Mouse (Mus musculus) kidney, postnatal 0 days (tissue): ENCODE measurements at regions not wholly inside any gene's neighbourhood (a gene's known extent, or its start where the extent isn't known, plus 50 kb on each side); places are given as distances from the start of the nearest gene placed in this dataset.

Experiments
- ATAC-seq: fragments of 200-750 bp; cut with Nextera tagmentation; replicated peaks from 2 replicates; pipeline ENCODE4 v1.8.0; 2017; ENCODE audit warnings: low read depth, moderate number of reproducible peaks, moderate TSS enrichment, moderate library complexity; ENCODE audit not compliant: low FRiP score
- DNase-seq: peaks from one replicate; pipeline ENCODE4 v3.0.0-alpha.2; 2016; ENCODE audit warnings: low spot score
- H3K27ac ChIP-seq: fragments of 300-500 bp; sonication (generic); 2 replicates; pipeline ENCODE4 v1.5.1; 2014; ENCODE audit warnings: mild to moderate bottlenecking
- H3K27me3 ChIP-seq: fragments of 300-500 bp; sonication (generic); 2 replicates; pipeline ENCODE4 v1.6.1; 2014; ENCODE audit warnings: low read length, mixed read lengths; ENCODE audit not compliant: insufficient read depth
- H3K36me3 ChIP-seq: fragments of 300-500 bp; sonication (generic); 2 replicates; pipeline ENCODE4 v1.6.1; 2014; ENCODE audit warnings: low read length, mixed read lengths; ENCODE audit not compliant: insufficient read depth
- H3K4me1 ChIP-seq: fragments of 300-500 bp; sonication (generic); replicated peaks from 2 replicates; pipeline ENCODE4 v1.6.1; 2014; ENCODE audit warnings: antibody characterized with exemption, low read length, mixed read lengths; ENCODE audit not compliant: insufficient read depth
- H3K4me2 ChIP-seq: fragments of 300-500 bp; sonication (generic); 2 replicates; pipeline ENCODE4 v1.6.1; 2014; ENCODE audit warnings: mild to moderate bottlenecking, low read length, moderate library complexity, mixed read lengths
- H3K4me3 ChIP-seq: fragments of 300-500 bp; sonication (generic); replicated peaks from 2 replicates; pipeline ENCODE4 v1.5.1; 2014; ENCODE audit warnings: low read depth, low read length
- H3K9ac ChIP-seq: fragments of 300-500 bp; sonication (generic); 2 replicates; pipeline ENCODE4 v1.6.1; 2014; ENCODE audit warnings: low read depth, low read length
- H3K9me3 ChIP-seq: fragments of 300-500 bp; sonication (generic); replicated peaks from 2 replicates; pipeline ENCODE4 v1.6.1; 2016; ENCODE audit warnings: low read length, inconsistent platforms, mixed read lengths
- CTCF ChIP-seq: IDR thresholded peaks from 2 replicates; pipeline ENCODE4 v1.5.1; 2016; ENCODE audit warnings: antibody characterized with exemption, low read depth, mild to moderate bottlenecking, moderate library complexity
- WGBS: fragments of 180-500 bp; shearing (Covaris S2); extraction: QIAGEN DNeasy Blood & Tissue Kit; methylation state at CpG from one replicate; pipeline ENCODE4 v1.1.7; 2014; 5-methylcytosine and 5-hydroxymethylcytosine counted together

DNA sequence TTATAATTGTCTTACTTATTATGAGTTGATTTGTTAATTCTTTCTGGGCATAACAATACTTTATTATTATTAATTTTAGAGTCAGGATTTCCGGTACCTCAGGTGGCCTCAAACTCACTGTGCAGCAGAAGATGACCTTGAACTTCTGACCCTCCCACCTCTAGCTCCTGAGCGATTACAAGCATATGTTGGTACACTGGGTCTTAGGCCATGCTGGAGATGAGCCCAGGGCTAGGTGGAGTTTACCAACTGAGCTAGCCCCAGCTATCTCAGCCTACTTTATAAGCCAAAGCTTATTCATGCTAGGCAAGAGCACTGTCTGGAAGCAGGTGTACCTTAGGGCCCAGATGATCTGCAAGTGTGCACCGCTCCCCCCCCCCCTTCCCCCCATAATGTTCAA lies 87.4 kb downstream of the Smim20 start:
- H3K9me3 ChIP-seq: no peaks in the 10 kb centered on the region
- no peak overlapping the region for H3K4me3 ChIP-seq
- no peaks in the 10 kb centered on the region for H3K4me1 ChIP-seq
- H3K27ac ChIP-seq: no peak overlapping the region
- no peak; the same call in 1 of the 2 replicates for ATAC-seq
- no peak overlapping the region for H3K9ac ChIP-seq
- 86% methylated on average over 3 of the region's 3 CpGs for WGBS
- no peaks in the 10 kb centered on the region for H3K36me3 ChIP-seq
- TF ChIP-seq CTCF: no peak
- H3K27me3 ChIP-seq: no peaks in the 10 kb centered on the region
- no peak for DNase-seq
- H3K4me2 ChIP-seq: no peak overlapping the region

DNA sequence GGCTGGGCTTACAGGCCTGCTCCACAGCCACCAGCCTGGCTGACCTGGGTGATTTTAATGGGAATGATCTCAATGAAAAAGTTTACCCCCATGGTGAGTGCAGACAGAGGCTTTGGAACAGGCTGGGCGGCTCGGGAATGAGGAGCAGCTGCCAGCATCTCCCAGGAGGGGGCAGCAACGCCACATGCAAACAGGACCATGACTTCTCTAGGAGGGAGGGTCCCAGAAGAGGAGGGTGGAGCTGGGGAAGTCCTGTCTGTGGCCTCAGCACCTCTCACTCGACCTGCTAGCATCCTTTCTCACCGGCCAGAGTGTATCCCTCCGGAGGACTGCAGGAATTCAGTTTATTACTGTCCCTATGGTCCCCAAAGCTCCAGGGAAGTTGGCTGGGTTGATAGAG lies 88.2 kb downstream of the Smim20 start:
- ATAC-seq (peak; percentile 91), DNase-seq (peak; percentile 88)
- under 1% methylated on average over 6 of the region's 6 CpGs for WGBS
- H3K9ac ChIP-seq: no peak overlapping the region
- no peak overlapping the region for H3K4me2 ChIP-seq
- no peak overlapping the region for H3K4me3 ChIP-seq
- TF ChIP-seq CTCF: peak; percentile 98
- H3K9me3 ChIP-seq: no peaks in the 10 kb centered on the region
- no peaks in the 10 kb centered on the region for H3K36me3 ChIP-seq
- no peaks in the 10 kb centered on the region for H3K27me3 ChIP-seq
- H3K4me1 ChIP-seq: no peaks in the 10 kb centered on the region
- no peak overlapping the region for H3K27ac ChIP-seq

DNA sequence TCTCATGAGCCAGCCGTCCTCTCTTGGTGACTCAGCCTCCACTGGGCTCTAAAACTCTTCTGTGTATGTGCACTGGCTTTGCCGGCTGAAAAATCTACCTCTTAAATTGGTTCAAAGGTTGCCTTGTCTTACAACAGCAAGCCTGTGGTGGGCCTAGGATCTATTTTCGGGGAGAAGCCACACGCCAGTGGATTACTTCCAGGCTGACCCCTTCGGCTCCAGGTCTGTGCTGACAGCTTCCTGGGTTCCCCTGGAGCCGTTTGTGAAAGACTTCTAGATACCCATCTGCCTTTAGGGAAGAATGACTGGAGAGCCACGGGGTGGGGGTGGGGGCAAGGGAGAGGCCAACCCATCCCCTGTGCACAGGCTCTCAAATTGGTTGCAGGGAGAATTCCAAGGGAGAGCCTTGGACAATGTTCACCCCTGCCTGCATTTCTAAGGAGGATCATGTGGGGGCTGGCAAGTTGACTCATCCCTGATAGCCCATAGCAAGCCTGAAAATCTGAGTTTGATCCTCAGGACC lies 90.3 kb downstream of the Smim20 start:
- no peak overlapping the region for H3K9ac ChIP-seq
- no peaks in the 10 kb centered on the region for H3K27me3 ChIP-seq
- H3K36me3 ChIP-seq: no peaks in the 10 kb centered on the region
- H3K9me3 ChIP-seq: no peaks in the 10 kb centered on the region
- no peak for TF ChIP-seq CTCF
- ATAC-seq (no peak), DNase-seq (no peak)
- H3K4me3 ChIP-seq: no peak overlapping the region
- H3K4me2 ChIP-seq: no peak overlapping the region
- no peaks in the 10 kb centered on the region for H3K4me1 ChIP-seq
- H3K27ac ChIP-seq: no peak overlapping the region
- 68% methylated on average over 7 of the region's 7 CpGs for WGBS

DNA sequence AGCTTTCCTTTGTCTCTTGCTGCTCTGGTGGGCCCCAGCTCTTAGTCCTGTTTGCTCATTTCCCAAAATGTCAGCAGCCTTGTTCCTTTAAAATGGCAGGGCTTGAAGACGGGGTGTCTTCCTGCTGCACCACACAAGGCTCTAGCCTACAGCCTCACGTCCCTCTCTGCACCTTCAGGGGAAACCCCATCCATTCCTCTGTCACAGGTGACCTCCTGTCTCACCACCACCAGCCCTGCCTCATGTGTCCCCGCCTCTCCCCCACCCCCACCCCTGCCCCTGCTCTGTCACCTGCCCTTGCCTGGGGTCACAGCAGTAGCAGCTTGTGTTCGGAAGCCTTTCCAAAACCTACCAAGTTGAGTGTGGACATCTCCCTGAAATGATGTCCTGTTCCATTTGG lies 91.3 kb downstream of the Smim20 start:
- no peak overlapping the region for H3K27ac ChIP-seq
- no peaks in the 10 kb centered on the region for H3K4me1 ChIP-seq
- no peak overlapping the region for H3K4me3 ChIP-seq
- H3K36me3 ChIP-seq: no peaks in the 10 kb centered on the region
- H3K9me3 ChIP-seq: no peaks in the 10 kb centered on the region
- H3K4me2 ChIP-seq: no peak overlapping the region
- DNase-seq (no peak), ATAC-seq (no peak)
- no peaks in the 10 kb centered on the region for H3K27me3 ChIP-seq
- WGBS: 47% methylated on average over 4 of the region's 4 CpGs
- no peak overlapping the region for H3K9ac ChIP-seq
- no peak for TF ChIP-seq CTCF

DNA sequence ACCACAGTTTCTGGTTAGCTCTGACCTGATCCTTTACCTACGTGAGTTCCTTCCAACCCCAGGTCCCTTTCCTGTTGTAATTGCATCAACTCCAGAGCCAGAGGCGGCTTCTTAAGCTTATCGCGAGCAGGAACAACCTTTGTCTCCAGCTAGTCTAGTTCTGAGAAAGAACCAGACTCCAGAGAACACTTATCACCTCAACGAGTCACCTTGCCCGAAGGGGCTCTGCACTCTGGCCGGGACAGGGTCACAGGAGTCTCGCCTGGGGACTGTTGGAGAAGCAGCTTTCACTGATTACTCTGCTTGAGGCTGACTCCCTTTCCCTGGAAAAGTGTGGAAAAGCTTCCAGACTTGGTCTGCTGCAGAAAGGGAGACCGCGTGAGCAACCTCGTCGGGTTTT lies 93.0 kb downstream of the Smim20 start:
- 79% methylated on average over 12 of the region's 12 CpGs for WGBS
- Histone ChIP-seq H3K36me3 (no peaks in the 10 kb centered on the region), H3K27me3 (no peaks in the 10 kb centered on the region), H3K9me3 (no peaks in the 10 kb centered on the region), H3K4me1 (no peaks in the 10 kb centered on the region), H3K9ac (no peak overlapping the region), H3K27ac (no peak overlapping the region), H3K4me3 (no peak overlapping the region), H3K4me2 (no peak overlapping the region)
- DNase-seq (no peak), ATAC-seq (no peak)
- TF ChIP-seq CTCF: no peak

DNA sequence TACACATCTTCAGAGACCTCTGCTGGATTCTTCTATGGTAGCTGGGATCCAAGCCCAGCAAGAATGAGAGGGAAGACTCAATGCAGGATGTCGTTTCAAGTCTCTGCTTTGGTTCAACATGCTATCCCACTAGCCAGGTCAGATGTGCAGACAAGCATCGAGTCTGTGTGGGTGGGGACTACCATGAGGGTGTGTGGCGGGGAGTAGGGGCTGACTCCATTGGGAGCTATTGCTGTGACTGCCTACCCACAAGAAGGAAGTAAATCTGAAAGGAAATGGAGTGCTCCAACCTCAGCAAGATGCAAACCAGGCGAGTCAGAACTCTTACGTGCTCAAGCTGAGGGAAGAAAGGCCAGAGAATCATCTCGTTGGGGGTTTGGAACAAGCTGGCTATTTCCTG lies 94.4 kb downstream of the Smim20 start:
- 78% methylated on average over 6 of the region's 6 CpGs for WGBS

DNA sequence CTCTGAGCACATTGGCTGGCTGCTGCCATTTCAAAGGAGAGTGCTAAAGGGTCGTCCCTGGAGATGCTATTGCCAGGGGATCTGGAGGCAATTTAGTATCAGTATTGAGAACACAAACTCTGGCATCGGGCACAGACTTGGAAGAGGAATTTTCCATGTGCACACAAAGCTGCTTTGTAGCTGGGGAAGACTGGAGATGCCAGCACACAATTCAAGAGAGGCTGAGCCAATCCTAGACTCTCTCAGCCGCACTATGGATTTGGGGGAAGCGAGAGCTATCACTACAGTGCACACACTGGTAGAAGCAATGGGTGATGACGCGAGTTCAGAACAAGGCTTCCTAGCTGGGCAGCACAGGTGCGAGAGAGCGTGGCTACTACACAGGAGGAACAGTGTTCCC lies 97.0 kb downstream of the Smim20 start:
- Histone ChIP-seq H3K9ac (no peak overlapping the region), H3K4me3 (no peak overlapping the region), H3K36me3 (no peaks in the 10 kb centered on the region), H3K4me1 (no peaks in the 10 kb centered on the region), H3K27ac (no peak overlapping the region), H3K27me3 (no peaks in the 10 kb centered on the region), H3K9me3 (no peaks in the 10 kb centered on the region), H3K4me2 (no peak overlapping the region)
- no peak for ATAC-seq
- DNase-seq: no peak
- no peak for TF ChIP-seq CTCF
- WGBS: 78% methylated on average over 8 of the region's 8 CpGs

More for the DNA sequence above, 94.4 kb downstream of the Smim20 start:
- Histone ChIP-seq H3K9me3 (no peaks in the 10 kb centered on the region), H3K4me2 (no peak overlapping the region), H3K36me3 (no peaks in the 10 kb centered on the region), H3K27ac (no peak overlapping the region), H3K9ac (no peak overlapping the region), H3K27me3 (no peaks in the 10 kb centered on the region), H3K4me3 (no peak overlapping the region), H3K4me1 (no peaks in the 10 kb centered on the region)
- no peak for TF ChIP-seq CTCF
- no peak for ATAC-seq
- DNase-seq: no peak
